Mouse (Mus musculus): ENCODE measurements around the gene Clic1.
A peak's percentile ranks its signal among the peaks of the same experiment; 100 is the strongest.

The Clic1 gene

DNA sequence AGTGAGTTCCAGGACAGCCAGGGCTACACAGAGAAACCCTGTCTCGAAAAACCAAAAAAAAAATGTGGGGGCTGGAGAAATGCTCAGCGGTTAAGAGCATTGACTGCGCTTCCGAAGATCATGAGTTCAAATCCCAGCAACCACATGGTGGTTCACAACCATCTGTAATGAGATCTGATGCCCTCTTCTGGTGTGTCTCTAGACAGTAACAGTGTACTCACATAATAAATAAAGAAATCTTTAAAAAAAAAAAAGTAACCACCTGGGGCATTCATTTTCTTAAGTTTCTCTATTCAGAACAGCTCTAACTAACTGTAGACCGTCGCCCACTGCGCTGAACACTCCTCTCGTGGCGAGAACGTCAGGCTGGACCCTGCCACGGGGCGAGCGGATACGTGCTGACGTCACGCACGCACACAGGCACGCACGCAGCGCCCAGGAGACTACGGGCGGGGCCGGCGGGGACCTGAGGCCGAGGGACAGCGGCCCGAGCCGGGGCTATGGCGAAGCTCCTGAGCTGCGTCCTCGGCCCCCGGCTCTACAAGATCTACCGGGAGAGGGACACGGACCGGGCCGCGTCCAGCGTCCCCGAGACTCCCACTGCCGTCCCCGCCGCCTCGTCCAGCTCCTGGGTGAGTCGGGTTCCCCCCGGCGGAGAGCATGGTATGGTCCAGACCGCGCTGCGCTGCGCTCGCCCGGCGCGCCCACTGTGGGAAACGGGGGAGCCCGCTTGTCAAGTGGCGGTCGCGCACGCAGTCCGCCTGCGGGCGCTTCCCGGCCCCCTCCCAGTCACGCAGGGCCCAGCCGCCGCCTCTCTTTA, 39.3 kb downstream of the Clic1 start, which contains the start of gene Abhd16a:
Abhd16a (plus strand) TSS at position 439 of the 820 bp plus-strand sequence.
- DNase-seq (ENCODE audit: low read depth in 1 of 2, low spot score in 2 of 2), result peak; percentile 79 to 92

- no peak for DNase-seq (ENCODE audit: low read depth in 1 of 2, low spot score in 2 of 2)
These were observed 40.6 kb downstream of the Clic1 start for GRCm38 (mm10) chr17:35090166-35090932.

DNA sequence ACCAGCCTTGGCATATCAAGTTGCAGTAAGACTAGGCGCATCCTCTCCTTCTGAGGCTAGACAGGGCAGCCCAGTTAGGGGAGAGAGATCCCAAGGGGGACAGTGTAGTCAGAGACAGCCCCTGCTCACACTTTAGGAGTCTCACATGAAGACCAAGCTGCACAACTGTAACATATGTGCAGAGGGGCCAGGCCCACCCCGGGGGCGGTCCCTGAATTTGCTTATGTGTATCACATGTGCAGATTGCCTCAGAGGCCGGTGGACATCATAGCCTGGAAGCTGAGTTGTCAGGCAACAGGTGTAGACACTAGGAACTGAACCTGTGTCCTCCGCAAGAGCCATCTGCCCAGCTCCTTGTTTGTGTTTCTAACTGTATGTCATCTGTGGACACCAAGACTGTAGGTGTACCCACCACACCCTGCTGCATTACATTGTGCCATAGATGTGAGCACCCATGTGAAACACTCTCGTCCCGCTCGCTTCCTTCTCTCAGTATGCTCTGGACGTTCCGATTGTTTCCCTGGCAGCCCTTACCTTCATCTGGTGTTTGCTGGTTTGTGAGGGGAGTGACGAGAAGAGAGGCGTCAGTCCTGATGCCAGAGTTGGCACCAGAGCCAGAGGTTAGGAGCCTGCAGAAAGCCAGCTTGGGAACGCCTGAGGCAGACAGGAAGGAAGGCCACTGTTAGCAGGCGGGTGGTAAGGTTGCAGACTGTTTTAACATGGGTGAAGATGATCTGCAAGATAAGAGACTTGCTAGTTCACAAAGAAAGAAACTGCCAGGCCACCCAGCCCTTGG, 42.8 kb downstream of the Clic1 start:
- DNase-seq (ENCODE audit: low read depth in 1 of 2, low spot score in 2 of 2), result no peak

- DNase-seq (ENCODE audit: low read depth in 1 of 2, low spot score in 2 of 2), result no peak
These were observed 45.0 kb downstream of the Clic1 start for GRCm38 (mm10) chr17:35094475-35095365.

- no peak for DNase-seq (ENCODE audit: low read depth in 1 of 2, low spot score in 2 of 2)
These were observed 46.8 kb downstream of the Clic1 start for GRCm38 (mm10) chr17:35096597-35096996.

GRCm38 (mm10) chr17:35097164-35097655, 47.4 kb downstream of the Clic1 start:
- no peak for DNase-seq (ENCODE audit: low read depth in 1 of 2, low spot score in 2 of 2)

- no peak for DNase-seq (ENCODE audit: low read depth in 1 of 2, low spot score in 2 of 2)
These were observed 50.5 kb downstream of the Clic1 start for GRCm38 (mm10) chr17:35100196-35100765.

- DNase-seq (ENCODE audit: low read depth in 1 of 2, low spot score in 2 of 2), result no peak
These were observed 51.4 kb downstream of the Clic1 start for GRCm38 (mm10) chr17:35101161-35101560.

DNA sequence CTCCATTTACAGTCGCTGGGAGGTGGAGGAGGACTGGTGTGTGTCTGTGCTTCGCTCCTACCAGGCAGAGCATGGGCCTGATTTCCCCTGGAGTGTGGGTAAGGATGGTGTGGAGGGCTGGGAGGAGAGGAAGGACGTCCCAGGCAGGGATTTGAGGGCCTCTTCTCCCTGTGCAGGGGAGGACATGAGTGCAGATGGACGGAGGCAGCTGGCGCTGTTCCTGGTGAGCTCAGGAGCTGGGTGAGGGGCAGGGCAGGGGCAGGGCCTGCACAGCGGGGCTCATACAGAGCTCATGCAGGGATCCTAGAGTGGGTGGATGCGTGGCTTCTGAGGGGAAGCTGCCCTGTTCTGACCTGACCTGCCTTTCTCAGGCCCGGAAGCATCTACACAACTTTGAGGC, 52.5 kb downstream of the Clic1 start:
- no peak for DNase-seq (ENCODE audit: low read depth in 1 of 2, low spot score in 2 of 2)

GRCm38 (mm10) chr17:35103221-35103690, 53.5 kb downstream of the Clic1 start:
- DNase-seq (ENCODE audit: low read depth in 1 of 2, low spot score in 2 of 2), result no peak

DNA sequence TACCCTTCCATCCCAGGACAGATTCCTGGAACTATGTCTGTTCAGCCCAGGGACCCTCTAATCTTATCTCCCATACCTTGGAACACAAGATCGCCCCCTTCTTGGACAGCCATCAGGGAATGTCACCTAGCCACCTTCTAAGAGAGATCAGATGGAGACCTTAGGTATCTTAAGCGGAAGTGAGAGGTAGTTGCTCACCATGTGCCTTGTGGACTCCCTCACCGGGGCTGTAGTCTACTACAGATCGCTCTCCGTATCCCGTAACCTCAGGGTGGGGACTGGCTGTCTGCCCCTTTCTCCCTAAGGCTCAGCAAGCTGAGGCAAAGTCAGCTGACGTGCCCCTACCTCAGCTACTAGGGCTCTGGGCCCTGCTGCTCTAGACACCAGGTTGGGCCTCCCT, 54.3 kb downstream of the Clic1 start:
- no peak for DNase-seq (ENCODE audit: low read depth in 1 of 2, low spot score in 2 of 2)

- no peak for DNase-seq (ENCODE audit: low read depth in 1 of 2, low spot score in 2 of 2)
These were observed 55.0 kb downstream of the Clic1 start for GRCm38 (mm10) chr17:35104754-35105153.

GRCm38 (mm10) chr17:35105740-35106389, 56.1 kb downstream of the Clic1 start:
- DNase-seq (ENCODE audit: low read depth in 1 of 2, low spot score in 2 of 2), result no peak

DNA sequence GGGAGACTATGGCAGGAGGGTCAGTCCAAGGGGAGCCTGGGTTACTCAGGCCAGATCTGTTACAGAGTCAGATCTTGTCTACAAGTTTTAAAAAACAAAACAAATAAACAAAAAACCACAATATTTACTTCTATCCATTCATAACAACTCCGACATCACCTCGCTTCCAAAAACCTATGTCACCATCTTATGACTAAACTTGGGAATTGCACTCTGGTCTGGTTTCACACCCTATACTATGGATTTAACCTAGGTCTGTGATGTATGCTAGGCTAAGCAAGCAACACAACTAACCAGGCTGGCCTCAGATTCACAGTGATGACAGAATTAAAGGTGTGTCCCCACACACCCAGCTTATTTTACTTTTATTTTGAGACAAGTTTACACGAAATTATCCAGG, 56.8 kb downstream of the Clic1 start:
- DNase-seq (ENCODE audit: low read depth in 1 of 2, low spot score in 2 of 2), result no peak

DNA sequence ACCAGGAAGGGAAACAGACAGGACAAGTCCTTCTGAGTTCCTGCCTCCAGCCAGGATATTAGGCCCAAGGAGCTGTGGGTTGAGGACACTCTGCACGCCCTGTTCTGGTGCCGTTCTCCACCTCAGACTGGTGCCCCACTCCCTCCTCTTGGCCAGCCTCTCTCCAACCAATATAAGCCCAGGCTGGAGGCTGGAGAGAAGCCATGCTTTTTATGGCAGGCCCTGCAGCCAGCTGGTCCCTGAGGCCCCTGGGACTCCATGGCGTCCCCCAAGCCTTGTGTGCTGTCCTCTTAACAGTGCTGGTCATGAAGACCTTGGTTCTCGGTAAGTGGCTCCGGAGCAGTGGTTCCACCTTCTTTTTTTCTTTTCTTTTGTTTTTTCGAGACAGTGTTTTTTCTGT, 58.3 kb downstream of the Clic1 start, which contains the start of gene Ly6g5c:
Ly6g5c (plus strand) TSS at position 183 of the 400 bp plus-strand sequence.
- DNase-seq (ENCODE audit: low read depth in 1 of 2, low spot score in 2 of 2), result no peak

Measured in monocyte, adult 2 months (primary cell).